Comparison of ENCODE assay signal across 18 mouse cellular contexts in the genomic region with DNA sequence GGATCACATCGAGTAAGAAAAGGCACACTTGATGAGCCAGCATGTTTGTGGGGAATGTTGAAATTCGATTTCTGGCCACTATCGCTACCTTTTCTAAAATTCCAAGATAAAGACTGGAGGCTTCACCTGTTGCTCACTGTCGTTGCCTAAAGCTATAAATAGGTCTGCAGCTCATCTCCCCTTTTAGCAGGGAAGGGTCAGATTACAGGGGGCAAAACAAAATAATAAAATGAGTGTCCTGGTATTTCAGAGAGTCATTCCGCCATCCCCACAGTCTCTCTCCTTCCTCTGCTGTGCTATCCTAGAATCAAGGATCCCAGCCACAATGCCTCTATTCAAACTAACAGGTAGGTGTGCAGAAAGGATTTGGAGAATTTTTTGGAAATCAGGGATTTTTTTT. TPM values are rescaled to one million over a fixed set of nuclear protein-coding genes. Genes with fewer than 3 reads are reported as not detected.
"Had no signal": no experiment of that assay in that cellular context is flagged by ENCODE, and none has a peak within 500 bp of the region (broad histone marks: within the 10 kb centered on the region; RNA-seq: fewer than 3 reads in every experiment).

A gene (plus strand): TSS at position 244 of the 400 bp plus-strand sequence.

- ATAC-seq: liver, postnatal 0 days; midbrain, embryonic 16.5 days had no signal

- DNase-seq: kidney, postnatal 10 days; liver, embryonic 13.5 days; liver, postnatal 0 days; lung, postnatal 14 days; right cerebral cortex, postnatal 25 days; thymus, adult 18-20 months had no signal

- H3K4me3 ChIP-seq: left cerebral cortex, adult 2 months; limb, embryonic 15.5 days; liver, embryonic 13.5 days; lung, embryonic 15.5 days; megakaryocyte, embryonic 14.5 days; midbrain, embryonic 12.5 days had no signal

- H3K27ac ChIP-seq: left cerebral cortex, adult 2 months; limb, embryonic 15.5 days; liver, embryonic 13.5 days; lung, embryonic 15.5 days; macrophage; midbrain, embryonic 12.5 days; stomach, postnatal 0 days had no signal

- H3K4me1 ChIP-seq: limb, embryonic 15.5 days; liver, embryonic 13.5 days; lung, embryonic 15.5 days; midbrain, embryonic 12.5 days had no signal

- H3K9ac ChIP-seq: limb, embryonic 15.5 days; liver, embryonic 13.5 days; liver, postnatal 0 days; lung, embryonic 15.5 days; midbrain, embryonic 12.5 days had no signal

- H3K9me3 ChIP-seq: limb, embryonic 15.5 days; liver, embryonic 13.5 days; lung, embryonic 15.5 days; megakaryocyte, embryonic 14.5 days; midbrain, embryonic 12.5 days had no signal

- H3K4me2 ChIP-seq: limb, embryonic 15.5 days; liver, embryonic 13.5 days; lung, embryonic 15.5 days; midbrain, embryonic 12.5 days had no signal

- H3K27me3 ChIP-seq: limb, embryonic 15.5 days; liver, embryonic 13.5 days; lung, embryonic 15.5 days; megakaryocyte, embryonic 14.5 days; midbrain, embryonic 12.5 days had no signal

RNA-seq across cellular contexts. Expression of the gene that starts here (rescaled TPM):
- total RNA-seq: layer of hippocampus, postnatal 25 days; left cerebral cortex, adult 2 months; left cerebral cortex, postnatal 14 days had no signal
- polyA plus RNA-seq: kidney, embryonic 14.5 days; limb, embryonic 11.5 days; liver, postnatal 0 days; macrophage; midbrain, embryonic 16.5 days had no signal
